Mouse (Mus musculus): ENCODE data around the gene Tmem216. TPM values are rescaled to one million over a fixed set of nuclear protein-coding genes. Genes with fewer than 3 reads are reported as not detected.
A peak's percentile ranks its signal among the peaks of the same experiment; 100 is the strongest.

Tmem216 gene
- polyA plus RNA-seq, 1 experiment = 12.9 TPM

DNA sequence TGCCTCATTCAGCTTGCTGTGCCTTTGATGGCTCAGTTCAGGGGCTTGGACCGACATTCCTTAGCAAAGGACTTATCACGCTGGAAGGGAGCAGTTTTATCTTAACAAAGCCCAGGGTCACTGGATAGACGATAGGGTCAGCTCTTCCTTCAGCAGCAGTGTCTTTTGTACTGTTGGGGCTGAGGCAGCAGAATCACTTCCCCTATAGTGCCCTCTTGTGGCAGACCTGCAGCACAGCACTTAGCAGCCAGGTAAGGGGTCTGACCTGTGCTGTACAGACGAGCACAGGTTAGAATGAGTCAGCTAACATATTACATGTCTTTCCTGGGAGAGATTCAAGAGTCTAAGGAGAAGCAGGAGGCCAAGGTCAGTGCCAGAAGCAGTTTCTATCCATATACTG lies 53.5 kb downstream of the Tmem216 start:
- Histone ChIP-seq H3K36me3 (ENCODE audit: control insufficient read depth, insufficient read depth) (peaks cover 37% of the 10 kb centered on the region), H3K27me3 (ENCODE audit: control insufficient read depth, insufficient read depth, insufficient read length) (no peaks in the 10 kb centered on the region), H3ac (ENCODE audit: control insufficient read depth, insufficient read length) (no peak overlapping the region), H3K4me3 (no peak overlapping the region), H3K4me2 (ENCODE audit: low read depth) (no peak overlapping the region), H3K79me2 (ENCODE audit: control insufficient read depth, insufficient read depth) (no peaks in the 10 kb centered on the region)
- TF ChIP-seq USF1 (IDR thresholded peaks at IDR 0.05; ENCODE audit: low read depth) = no peak
- TF ChIP-seq TCF12 (IDR thresholded peaks at IDR 0.05; ENCODE audit: insufficient read depth, poor library complexity, severe bottlenecking) = no peak
- TF ChIP-seq E2F4 (IDR thresholded peaks at IDR 0.05; ENCODE audit: insufficient read depth) = no peak
- no peak for TF ChIP-seq MYOG (IDR thresholded peaks at IDR 0.05; ENCODE audit: control insufficient read depth in 1 of 3, insufficient read depth in 1 of 3, insufficient read length in 2 of 3, low read depth in 2 of 3)
- TF ChIP-seq POLR2AphosphoS2 (IDR thresholded peaks at IDR 0.05; ENCODE audit: insufficient read length, low read depth) = no peak
- no peak for TF ChIP-seq MYOD1 (IDR thresholded peaks at IDR 0.05; ENCODE audit: control insufficient read depth in 1 of 3, insufficient read length in 2 of 3, low read depth in 2 of 3)
- no peak for TF ChIP-seq MAX (IDR thresholded peaks at IDR 0.05; ENCODE audit: low read depth)
- TF ChIP-seq CEBPB (IDR thresholded peaks at IDR 0.05; ENCODE audit: insufficient read depth, poor library complexity, severe bottlenecking) = no peak
- TF ChIP-seq TCF3 (IDR thresholded peaks at IDR 0.05; ENCODE audit: insufficient read length, low read depth) = no peak
- TF ChIP-seq REST (IDR thresholded peaks at IDR 0.05; ENCODE audit: insufficient read depth, insufficient read length) = no peak
- no peak for TF ChIP-seq SRF (IDR thresholded peaks at IDR 0.05; ENCODE audit: control insufficient read depth, insufficient read length, low read depth)
- TF ChIP-seq POLR2A (IDR thresholded peaks at IDR 0.05; ENCODE audit: insufficient read length, low read depth) = no peak

- Histone ChIP-seq H3K4me3 (no peak overlapping the region), H3K36me3 (ENCODE audit: control insufficient read depth, insufficient read depth) (peaks cover 30% of the 10 kb centered on the region), H3ac (ENCODE audit: control insufficient read depth, insufficient read length) (no peak overlapping the region), H3K4me2 (ENCODE audit: low read depth) (no peak overlapping the region), H3K79me2 (ENCODE audit: control insufficient read depth, insufficient read depth) (no peaks in the 10 kb centered on the region), H3K27me3 (ENCODE audit: control insufficient read depth, insufficient read depth, insufficient read length) (no peaks in the 10 kb centered on the region)
- TF ChIP-seq E2F4 (IDR thresholded peaks at IDR 0.05; ENCODE audit: insufficient read depth) = no peak
- no peak for TF ChIP-seq MAX (IDR thresholded peaks at IDR 0.05; ENCODE audit: low read depth)
- TF ChIP-seq REST (IDR thresholded peaks at IDR 0.05; ENCODE audit: insufficient read depth, insufficient read length) = no peak
- TF ChIP-seq CEBPB (IDR thresholded peaks at IDR 0.05; ENCODE audit: insufficient read depth, poor library complexity, severe bottlenecking) = no peak
- TF ChIP-seq POLR2A (IDR thresholded peaks at IDR 0.05; ENCODE audit: insufficient read length, low read depth) = no peak
- TF ChIP-seq TCF12 (IDR thresholded peaks at IDR 0.05; ENCODE audit: insufficient read depth, poor library complexity, severe bottlenecking) = no peak
- no peak for TF ChIP-seq MYOG (IDR thresholded peaks at IDR 0.05; ENCODE audit: control insufficient read depth in 1 of 3, insufficient read depth in 1 of 3, insufficient read length in 2 of 3, low read depth in 2 of 3)
- no peak for TF ChIP-seq MYOD1 (IDR thresholded peaks at IDR 0.05; ENCODE audit: control insufficient read depth in 1 of 3, insufficient read length in 2 of 3, low read depth in 2 of 3)
- TF ChIP-seq SRF (IDR thresholded peaks at IDR 0.05; ENCODE audit: control insufficient read depth, insufficient read length, low read depth) = no peak
- no peak for TF ChIP-seq TCF3 (IDR thresholded peaks at IDR 0.05; ENCODE audit: insufficient read length, low read depth)
- no peak for TF ChIP-seq POLR2AphosphoS2 (IDR thresholded peaks at IDR 0.05; ENCODE audit: insufficient read length, low read depth)
- no peak for TF ChIP-seq USF1 (IDR thresholded peaks at IDR 0.05; ENCODE audit: low read depth)
These were observed 55.5 kb downstream of the Tmem216 start for GRCm38 (mm10) chr19:10500581-10500980.

- Histone ChIP-seq H3K36me3 (ENCODE audit: control insufficient read depth, insufficient read depth) (peaks cover 18% of the 10 kb centered on the region), H3K4me2 (ENCODE audit: low read depth) (peak overlapping the region; percentile 82), H3K79me2 (ENCODE audit: control insufficient read depth, insufficient read depth) (no peaks in the 10 kb centered on the region), H3ac (ENCODE audit: control insufficient read depth, insufficient read length) (no peak overlapping the region), H3K4me3 (no peak overlapping the region), H3K27me3 (ENCODE audit: control insufficient read depth, insufficient read depth, insufficient read length) (no peaks in the 10 kb centered on the region)
- no peak for TF ChIP-seq REST (IDR thresholded peaks at IDR 0.05; ENCODE audit: insufficient read depth, insufficient read length)
These were observed 58.4 kb downstream of the Tmem216 start for GRCm38 (mm10) chr19:10497512-10498160.

- Histone ChIP-seq H3K27me3 (ENCODE audit: control insufficient read depth, insufficient read depth, insufficient read length) (no peaks in the 10 kb centered on the region), H3ac (ENCODE audit: control insufficient read depth, insufficient read length) (no peak overlapping the region), H3K4me2 (ENCODE audit: low read depth) (peak overlapping the region; percentile 35), H3K79me2 (ENCODE audit: control insufficient read depth, insufficient read depth) (no peaks in the 10 kb centered on the region), H3K36me3 (ENCODE audit: control insufficient read depth, insufficient read depth) (peaks cover 12% of the 10 kb centered on the region), H3K4me3 (no peak overlapping the region)
- no peak for TF ChIP-seq TCF3 (IDR thresholded peaks at IDR 0.05; ENCODE audit: insufficient read length, low read depth)
- TF ChIP-seq POLR2A (IDR thresholded peaks at IDR 0.05; ENCODE audit: insufficient read length, low read depth) = no peak
- TF ChIP-seq TCF12 (IDR thresholded peaks at IDR 0.05; ENCODE audit: insufficient read depth, poor library complexity, severe bottlenecking) = no peak
- no peak for TF ChIP-seq REST (IDR thresholded peaks at IDR 0.05; ENCODE audit: insufficient read depth, insufficient read length)
- no peak for TF ChIP-seq E2F4 (IDR thresholded peaks at IDR 0.05; ENCODE audit: insufficient read depth)
- no peak for TF ChIP-seq MYOD1 (IDR thresholded peaks at IDR 0.05; ENCODE audit: control insufficient read depth in 1 of 3, insufficient read length in 2 of 3, low read depth in 2 of 3)
These were observed 59.1 kb downstream of the Tmem216 start for GRCm38 (mm10) chr19:10496976-10497375.

DNA sequence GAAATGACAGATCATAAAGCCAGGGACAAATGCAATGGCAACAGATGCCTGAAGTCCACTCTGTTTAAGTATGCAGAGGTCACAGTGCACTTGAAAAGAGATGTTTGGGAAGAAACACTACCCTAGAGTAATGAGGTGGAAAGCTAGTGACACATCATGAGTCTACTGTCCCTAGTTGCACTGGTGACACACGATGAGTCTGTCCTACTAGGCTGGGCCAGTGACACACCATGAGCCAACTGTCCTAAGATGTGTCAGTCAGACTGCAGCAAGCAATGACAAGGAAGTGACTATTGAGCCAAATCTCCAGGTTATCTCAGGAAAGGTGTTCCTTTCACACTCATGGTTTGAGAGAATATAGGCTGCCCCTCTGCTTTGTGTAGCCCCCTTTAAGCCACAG lies 60.4 kb downstream of the Tmem216 start:
- H3K4me2 ChIP-seq (ENCODE audit: low read depth) = no peak overlapping the region
- TF ChIP-seq CEBPB (IDR thresholded peaks at IDR 0.05; ENCODE audit: insufficient read depth, poor library complexity, severe bottlenecking) = no peak
- TF ChIP-seq TCF3 (IDR thresholded peaks at IDR 0.05; ENCODE audit: insufficient read length, low read depth) = no peak
- no peak for TF ChIP-seq USF1 (IDR thresholded peaks at IDR 0.05; ENCODE audit: low read depth)
- TF ChIP-seq SRF (IDR thresholded peaks at IDR 0.05; ENCODE audit: control insufficient read depth, insufficient read length, low read depth) = no peak
- no peak for TF ChIP-seq MAX (IDR thresholded peaks at IDR 0.05; ENCODE audit: low read depth)
- TF ChIP-seq MYOG (IDR thresholded peaks at IDR 0.05; ENCODE audit: control insufficient read depth in 1 of 3, insufficient read depth in 1 of 3, insufficient read length in 2 of 3, low read depth in 2 of 3) = no peak
- no peak for TF ChIP-seq POLR2AphosphoS2 (IDR thresholded peaks at IDR 0.05; ENCODE audit: insufficient read length, low read depth)
- no peak for TF ChIP-seq REST (IDR thresholded peaks at IDR 0.05; ENCODE audit: insufficient read depth, insufficient read length)
- TF ChIP-seq POLR2A (IDR thresholded peaks at IDR 0.05; ENCODE audit: insufficient read length, low read depth) = no peak
- no peak for TF ChIP-seq TCF12 (IDR thresholded peaks at IDR 0.05; ENCODE audit: insufficient read depth, poor library complexity, severe bottlenecking)
- TF ChIP-seq MYOD1 (IDR thresholded peaks at IDR 0.05; ENCODE audit: control insufficient read depth in 1 of 3, insufficient read length in 2 of 3, low read depth in 2 of 3) = no peak
- TF ChIP-seq E2F4 (IDR thresholded peaks at IDR 0.05; ENCODE audit: insufficient read depth) = no peak
- peaks cover 7% of the 10 kb centered on the region for H3K36me3 ChIP-seq (ENCODE audit: control insufficient read depth, insufficient read depth)
- H3K79me2 ChIP-seq (ENCODE audit: control insufficient read depth, insufficient read depth) = no peaks in the 10 kb centered on the region
- H3K27me3 ChIP-seq (ENCODE audit: control insufficient read depth, insufficient read depth, insufficient read length) = no peaks in the 10 kb centered on the region
- no peak overlapping the region for H3ac ChIP-seq (ENCODE audit: control insufficient read depth, insufficient read length)
- no peak overlapping the region for H3K4me3 ChIP-seq

All from myocyte (in vitro differentiated cells).